In the genomic region with DNA sequence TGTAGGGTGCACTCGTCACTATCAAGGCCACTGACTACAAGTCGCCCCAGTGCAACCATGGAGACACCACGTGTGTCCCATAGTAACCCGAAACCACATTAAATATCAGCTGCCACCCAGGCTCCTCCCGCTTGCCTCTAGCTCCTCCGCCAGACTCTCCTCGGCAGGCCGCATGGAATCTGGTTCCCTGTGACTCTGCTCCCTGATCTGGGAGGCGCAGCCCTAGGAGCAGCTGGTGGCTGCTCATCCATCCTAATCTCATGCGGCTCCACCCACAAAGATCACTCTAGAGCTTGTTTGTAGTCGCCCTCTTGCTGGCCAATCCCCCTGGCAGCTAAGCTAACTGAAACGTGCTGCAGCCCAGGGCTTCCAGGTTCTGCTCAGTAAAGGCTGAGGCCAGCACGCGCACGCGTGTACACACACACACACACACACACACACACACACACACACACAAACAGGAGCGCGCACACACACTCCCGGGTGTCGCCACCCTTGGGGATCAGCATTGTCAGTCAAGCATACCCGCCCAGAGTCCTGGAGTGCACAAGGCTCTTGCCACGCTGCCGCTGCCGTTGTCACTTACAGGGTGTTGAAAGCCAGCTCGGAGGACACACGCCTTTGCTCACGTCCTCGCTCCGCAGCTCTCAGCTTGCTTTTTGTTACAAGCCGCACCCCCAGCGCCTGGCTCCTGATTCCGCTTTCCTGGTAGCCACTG, we compare ENCODE assay signal across 9 mouse cellular contexts.
DNase-seq lines count a peak whose midpoint lies in the region; ATAC-seq lines count a peak whose summit lies in the region.
"Had no signal": no experiment of that assay in that cellular context is flagged by ENCODE, and none has a peak within 500 bp of the region (broad histone marks: within the 10 kb centered on the region; RNA-seq: fewer than 3 reads in every experiment).

No protein-coding gene starts in this region.

- no peak for ATAC-seq in megakaryocyte, adult 5-6 weeks (ENCODE audit: poor library complexity, severe bottlenecking)
- ATAC-seq in forebrain, embryonic 12.5 days (ENCODE audit: low FRiP score): peak; percentile 91
- ATAC-seq in hindbrain, embryonic 13.5 days (ENCODE audit: low FRiP score): peak; percentile 91
- peak; percentile 94 for ATAC-seq in midbrain, embryonic 13.5 days
- peak; percentile 79 for ATAC-seq in stomach, embryonic 15.5 days (ENCODE audit: insufficient read depth, low FRiP score, low read depth)
- no peak for ATAC-seq in megakaryocyte progenitor cell, adult 5-6 weeks (replicated peaks; ENCODE audit: poor library complexity)

- peak overlapping the region; percentile 44 for H3K9ac ChIP-seq in forebrain, embryonic 12.5 days
- peak overlapping the region; percentile 77 for H3K9ac ChIP-seq in hindbrain, embryonic 13.5 days
- H3K9ac ChIP-seq in midbrain, embryonic 13.5 days (replicated peaks): peak overlapping the region; percentile 70
- no peak overlapping the region for H3K9ac ChIP-seq in stomach, embryonic 15.5 days

- H3K27me3 ChIP-seq in megakaryocyte, embryonic 14.5 days (replicated peaks): peaks cover 14% of the 10 kb centered on the region
- peaks cover 8% of the 10 kb centered on the region; the same call in 1 of the 2 replicates for H3K27me3 ChIP-seq in forebrain, embryonic 12.5 days
- no peaks in the 10 kb centered on the region for H3K27me3 ChIP-seq in hindbrain, embryonic 13.5 days
- H3K27me3 ChIP-seq in midbrain, embryonic 13.5 days: peaks cover 3% of the 10 kb centered on the region; the same call in 1 of the 2 replicates
- H3K27me3 ChIP-seq in stomach, embryonic 15.5 days (replicated peaks): 0 out of 2 replicates have a peak, but pooled peaks cover 5% of the 10 kb centered on the region

- H3K4me2 ChIP-seq in forebrain, embryonic 12.5 days: peak overlapping the region; percentile 81
- H3K4me2 ChIP-seq in hindbrain, embryonic 13.5 days: peak overlapping the region; percentile 68
- H3K4me2 ChIP-seq in midbrain, embryonic 13.5 days (replicated peaks): peak overlapping the region; percentile 70
- peak overlapping the region; percentile 60 for H3K4me2 ChIP-seq in stomach, embryonic 15.5 days

- H3K4me3 ChIP-seq in megakaryocyte, embryonic 14.5 days (replicated peaks): peak overlapping the region; percentile 48
- peak overlapping the region; percentile 44 for H3K4me3 ChIP-seq in forebrain, embryonic 12.5 days (replicated peaks)
- peak overlapping the region; percentile 51 for H3K4me3 ChIP-seq in hindbrain, embryonic 13.5 days
- H3K4me3 ChIP-seq in midbrain, embryonic 13.5 days (replicated peaks): peak overlapping the region; percentile 50
- H3K4me3 ChIP-seq in stomach, embryonic 15.5 days (replicated peaks): peak overlapping the region; percentile 33

- no peaks in the 10 kb centered on the region for H3K36me3 ChIP-seq in megakaryocyte, embryonic 14.5 days (replicated peaks; ENCODE audit: low read length)
- H3K36me3 ChIP-seq in forebrain, embryonic 12.5 days (replicated peaks): no peaks in the 10 kb centered on the region
- H3K36me3 ChIP-seq in hindbrain, embryonic 13.5 days: no peaks in the 10 kb centered on the region
- H3K36me3 ChIP-seq in midbrain, embryonic 13.5 days: no peaks in the 10 kb centered on the region
- no peaks in the 10 kb centered on the region for H3K36me3 ChIP-seq in stomach, embryonic 15.5 days
- H3K36me3 ChIP-seq: G1E had no signal

- intact Hi-C loops in left cerebral cortex, postnatal 10 days (cut with DNase I): loop anchor here (5.0 kb wide), 1 partner anchor 128 kb away; no protein-coding TSS in a partner anchor

- H3K27ac ChIP-seq in forebrain, embryonic 12.5 days: peak overlapping the region; percentile 63; the same call in 1 of the 2 replicates
- H3K27ac ChIP-seq in hindbrain, embryonic 13.5 days: peak overlapping the region; percentile 85
- H3K27ac ChIP-seq in midbrain, embryonic 13.5 days: peak overlapping the region; percentile 65
- H3K27ac ChIP-seq in stomach, embryonic 15.5 days: no peak overlapping the region

- H3K9me3 ChIP-seq in megakaryocyte, embryonic 14.5 days: 0 out of 2 replicates have a peak, but pooled peaks cover 3% of the 10 kb centered on the region
- H3K9me3 ChIP-seq in forebrain, embryonic 12.5 days: no peaks in the 10 kb centered on the region
- H3K9me3 ChIP-seq in hindbrain, embryonic 13.5 days: no peaks in the 10 kb centered on the region
- no peaks in the 10 kb centered on the region for H3K9me3 ChIP-seq in midbrain, embryonic 13.5 days
- no peaks in the 10 kb centered on the region for H3K9me3 ChIP-seq in stomach, embryonic 15.5 days

- H3K4me1 ChIP-seq in megakaryocyte, embryonic 14.5 days: 0 out of 2 replicates have a peak, but pooled peaks cover 3% of the 10 kb centered on the region
- peaks cover 18% of the 10 kb centered on the region for H3K4me1 ChIP-seq in forebrain, embryonic 12.5 days
- peaks cover 35% of the 10 kb centered on the region for H3K4me1 ChIP-seq in hindbrain, embryonic 13.5 days (replicated peaks)
- H3K4me1 ChIP-seq in midbrain, embryonic 13.5 days (replicated peaks): peaks cover 29% of the 10 kb centered on the region
- H3K4me1 ChIP-seq in stomach, embryonic 15.5 days: peaks cover 9% of the 10 kb centered on the region

- WGBS in forebrain, embryonic 12.5 days: 1% methylated on average over 28 of the region's 32 CpGs
- under 1% methylated on average over 28 of the region's 32 CpGs for WGBS in hindbrain, embryonic 13.5 days
- under 1% methylated on average over 32 of the region's 32 CpGs for WGBS in midbrain, embryonic 13.5 days
- WGBS in stomach, embryonic 15.5 days: under 1% methylated on average over 31 of the region's 32 CpGs

- peak; percentile 30 to 40 for DNase-seq in left cerebral cortex, postnatal 10 days (ENCODE audit: extremely low spot score in 1 of 2, low spot score in 2 of 2)

Comparison
In these comparisons a context has a peak if more than half of its experiments do, and no peak if none do; other contexts are left out.
1. ATAC-seq: peak in forebrain, embryonic 12.5 days (single experiment), hindbrain, embryonic 13.5 days (single experiment), midbrain, embryonic 13.5 days (single experiment) and stomach, embryonic 15.5 days (single experiment); none in megakaryocyte, adult 5-6 weeks (single experiment) and megakaryocyte progenitor cell, adult 5-6 weeks (single experiment).
2. Peak in every context shown above with its lines, with median percentiles within 50 percentile points of each other: H3K4me3 ChIP-seq and H3K4me2 ChIP-seq.